Mouse (Mus musculus) left cerebral cortex, adult 2 months (tissue): ENCODE measurements around the gene Slx4. TPM values are rescaled to one million over a fixed set of nuclear protein-coding genes. Genes with fewer than 3 reads are reported as not detected.

ENCODE experiments used
- DNase-seq, 2 experiments: peaks; one replicate each; pipeline ENCODE4 v3.0.0; 2021 to 2022; ENCODE audit warnings: low spot score in 2 of 2, mixed read lengths in 1 of 2; ENCODE audit errors: extremely low spot score in 1 of 2
- H3K27ac ChIP-seq: fragments of 200-600 bp; 2 replicates; pipeline ENCODE4 v1.8.1; 2022
- H3K4me3 ChIP-seq: fragments of 200-600 bp; 2 replicates; pipeline ENCODE4 v1.8.1; 2022
- CTCF ChIP-seq: fragments of 200-600 bp; IDR thresholded peaks from 2 replicates; pipeline ENCODE4 v1.8.1; 2022; ENCODE audit warnings: antibody characterized with exemption, mild to moderate bottlenecking, moderate library complexity
- intact Hi-C: fragments of 180-260 bp; cut with DNase I; formaldehyde crosslinking; loops from one replicate; pipeline ENCODE4 v1.15.1; 2025
- total RNA-seq, 2 experiments: library from RNA; stranded (reverse); gene quantifications; 2 replicates each; pipeline ENCODE4 v1.2.3; 2021

Slx4 gene
- total RNA-seq, 2 experiments from 2014 or later, result 50.4 to 54.7 TPM

DNA sequence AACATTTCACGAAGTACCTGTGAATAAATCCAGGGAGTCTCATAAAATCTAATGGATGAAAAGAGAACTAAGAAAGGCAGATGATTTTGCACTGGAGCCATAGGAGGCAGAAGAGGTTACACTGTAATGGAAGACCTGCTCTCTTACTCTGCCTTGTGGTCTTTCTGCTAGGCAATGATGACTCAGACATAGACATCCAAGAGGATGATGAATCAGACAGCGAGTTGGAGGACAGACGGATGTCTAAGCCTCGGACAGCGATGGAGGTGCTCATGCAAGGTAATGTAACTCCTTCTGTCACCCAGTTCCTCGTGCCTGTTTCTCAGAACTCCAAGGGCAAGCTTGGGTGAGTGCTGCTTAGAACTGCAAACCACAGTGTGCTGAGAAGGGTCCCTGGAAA, 70.0 kb downstream of the Slx4 start:
- intact Hi-C loops, result no loop called here
- DNase-seq, result no peak
- TF ChIP-seq CTCF, result no peak
- no peak overlapping the region for H3K4me3 ChIP-seq
- no peak overlapping the region for H3K27ac ChIP-seq

DNA sequence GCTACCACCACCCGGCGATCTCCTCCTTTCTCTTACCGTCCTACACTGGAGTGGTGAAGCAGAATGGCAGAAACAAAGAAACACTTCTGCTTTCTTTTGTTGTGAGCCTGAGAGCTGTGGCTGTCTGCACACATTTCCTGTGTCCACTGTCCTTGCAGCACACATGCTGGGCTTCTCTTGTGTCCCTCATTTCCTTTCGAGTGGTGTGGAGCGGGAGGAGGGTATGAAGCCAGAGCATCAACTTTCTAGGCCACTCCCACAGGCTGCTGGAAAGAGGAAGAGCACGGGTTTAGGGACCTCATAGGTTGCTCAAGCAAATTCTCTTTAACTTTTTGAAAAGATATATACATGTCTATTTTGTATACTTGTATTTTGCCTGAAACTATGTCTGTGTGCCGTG, 74.4 kb downstream of the Slx4 start:
- DNase-seq, result no peak
- intact Hi-C loops, result no loop called here
- no peak overlapping the region for H3K4me3 ChIP-seq
- no peak overlapping the region for H3K27ac ChIP-seq
- no peak for TF ChIP-seq CTCF

Other genes with a start within 250 kb of the Slx4 start
- gene Olfr15, start 172.9 kb downstream of the Slx4 start, total RNA-seq, result not detected
- gene Zfp174, start 156.5 kb downstream of the Slx4 start, total RNA-seq, result 1 to 10 TPM; 4.0 to 5.0 TPM
- gene Naa60, start 131.4 kb downstream of the Slx4 start, total RNA-seq, result 100 to 1,000 TPM; 107 to 119 TPM
- 10 to 100 TPM; 26.4 to 28.9 TPM for gene Zfp597, start 119.2 kb downstream of the Slx4 start, total RNA-seq
- 1 to 10 TPM in 1 of 2 experiments, not detected in 1; 1.2 TPM for gene Gm20695, start 119.1 kb downstream of the Slx4 start, total RNA-seq
- gene 1700037C18Rik, start 95.1 kb downstream of the Slx4 start, total RNA-seq, result 1 to 10 TPM; 5.4 to 8.2 TPM
- 10 to 100 TPM; 28.1 to 31.6 TPM for gene Cluap1, start 95.0 kb downstream of the Slx4 start, total RNA-seq
- gene Nlrc3, start 27.1 kb downstream of the Slx4 start, total RNA-seq, result 1 to 10 TPM; 2.5 to 2.8 TPM
- not detected for gene Dnase1, start 33.2 kb upstream of the Slx4 start, total RNA-seq
- 10 to 100 TPM; 70.7 to 74.7 TPM for gene Trap1, start 74.1 kb upstream of the Slx4 start, total RNA-seq
- gene Crebbp, start 210.2 kb upstream of the Slx4 start, total RNA-seq, result 10 to 100 TPM; 91.5 to 92.3 TPM